Mouse (Mus musculus) heart, adult 18-20 months (tissue): ENCODE data around the gene Gm11060. TPM values are rescaled to one million over a fixed set of nuclear protein-coding genes. Genes with fewer than 3 reads are reported as not detected.

Experiments
- total RNA-seq, 2 experiments: library from RNA; stranded (reverse); gene quantifications; 2 replicates each; pipeline ENCODE4 v1.2.3; 2021

Gene Gm11060
- total RNA-seq, 2 experiments from 2014 or later, result not detected

Other genes starting within 250 kb of the Gm11060 start
- under 1 TPM; 0.69 to 0.72 TPM for gene Prrg4, start 242.1 kb upstream of the Gm11060 start, total RNA-seq
- 1 to 10 TPM; 3.1 to 4.4 TPM for gene Ccdc73, start 224.2 kb upstream of the Gm11060 start, total RNA-seq
- 100 to 1,000 TPM; 139 to 145 TPM for gene Eif3m, start 74.9 kb upstream of the Gm11060 start, total RNA-seq
- gene Wt1, start 34.5 kb downstream of the Gm11060 start, total RNA-seq, result 1 to 10 TPM; 4.1 to 6.8 TPM
- 1 to 10 TPM; 2.0 to 3.3 TPM for gene Them7, start 132.3 kb downstream of the Gm11060 start, total RNA-seq